Mouse (Mus musculus) stomach, postnatal 0 days (tissue): ENCODE measurements around the gene Zbtb20.

ENCODE experiments used
- CTCF ChIP-seq: IDR thresholded peaks from 2 replicates; pipeline ENCODE4 v1.5.1; 2016; ENCODE audit warnings: antibody characterized with exemption, low read depth, mild to moderate bottlenecking, moderate library complexity
- EP300 ChIP-seq: optimal IDR thresholded peaks from 2 replicates; pipeline ENCODE3; 2016; ENCODE audit warnings: antibody characterized with exemption

GRCm38 (mm10) chr16:43493596-43494385 lies 618.1 kb downstream of the Zbtb20 start:
- TF ChIP-seq CTCF (no peak), EP300 (no peak)
